10 mouse cellular contexts compared by ENCODE assay signal in genomic region chrX:157391241-157391640, GRCm38 (mm10).
"Had no signal": no experiment of that assay in that cellular context is flagged by ENCODE, and none has a peak within 500 bp of the region (broad histone marks: within the 10 kb centered on the region; RNA-seq: fewer than 3 reads in every experiment).

No protein-coding gene starts in this region.

- DNase-seq: liver, postnatal 0 days; lung, adult 2 months; lung, postnatal 14 days; lung, postnatal 36 days; thymus, adult 18-20 months; thymus, postnatal 14 days; thymus, postnatal 36 days had no signal

- ATAC-seq: liver, postnatal 0 days; lung, postnatal 0 days; midbrain, embryonic 13.5 days; midbrain, embryonic 15.5 days had no signal
